Mouse (Mus musculus) cerebellum, adult 2 months (tissue): ENCODE measurements around the gene Mkrn1. TPM values are rescaled to one million over a fixed set of nuclear protein-coding genes. Genes with fewer than 3 reads are reported as not detected.
"Not testable (repeated sequence)": the region's sequence is repeated elsewhere in the genome, so short reads cannot be mapped to it uniquely, and the experiment has no call there.

ENCODE experiments used
- DNase-seq, 2 experiments: peaks; one replicate each; pipeline ENCODE4 v3.0.0; 2021
- H3K27ac ChIP-seq: fragments of 200-500 bp; 2 replicates; pipeline ENCODE4 v1.5.1; 2012; ENCODE audit warnings: low read length, control low read depth, inconsistent platforms; ENCODE audit not compliant: insufficient read depth
- H3K27me3 ChIP-seq: fragments of 200-500 bp; 2 replicates; pipeline ENCODE4 v1.6.1; 2012; ENCODE audit warnings: inconsistent platforms, mild to moderate bottlenecking, low read length, moderate library complexity; ENCODE audit not compliant: control insufficient read depth, insufficient read depth
- H3K4me1 ChIP-seq: fragments of 200-500 bp; 2 replicates; pipeline ENCODE4 v1.6.1; 2011; ENCODE audit warnings: low read length; ENCODE audit not compliant: control insufficient read depth, insufficient read depth
- H3K4me3 ChIP-seq: fragments of 200-500 bp; replicated peaks from 2 replicates; pipeline ENCODE3; 2011; ENCODE audit warnings: mild to moderate bottlenecking, low read depth, low read length, control low read depth; ENCODE audit not compliant: insufficient read depth
- CTCF ChIP-seq: fragments of 200-500 bp; IDR thresholded peaks from 2 replicates; pipeline ENCODE4 v1.5.1; 2011; ENCODE audit warnings: low read depth, mild to moderate bottlenecking, control low read depth, low read length, moderate library complexity, borderline replicate concordance; ENCODE audit not compliant: insufficient read depth
- POLR2A ChIP-seq: fragments of 200-500 bp; IDR thresholded peaks from 2 replicates; pipeline ENCODE4 v1.6.1; 2011; ENCODE audit warnings: low read length, control low read depth, borderline replicate concordance; ENCODE audit not compliant: insufficient read depth
- WGBS: fragments of 180-500 bp; shearing (Covaris S2); methylation state at CpG from one replicate; pipeline ENCODE4 v1.1.7; 2018; 5-methylcytosine and 5-hydroxymethylcytosine counted together
- polyA plus RNA-seq: library from polyadenylated mRNA; depleted of rRNA; stranded (reverse); fragments of >200 nt; gene quantifications from 2 replicates; pipeline ENCODE4 v1.2.3, GENCODE M21; 2012

Gene Mkrn1
- polyA plus RNA-seq, 1 experiment: 137 TPM

GRCm38 (mm10) chr6:39451033-39451432, 30.8 kb upstream of the Mkrn1 start:
- 71% methylated on average over 3 of the region's 3 CpGs for WGBS
- no peak for DNase-seq
- H3K27me3 ChIP-seq: no peaks in the 10 kb centered on the region
- no peak for TF ChIP-seq POLR2A
- peak; percentile 11; the same call in 1 of the 2 replicates for TF ChIP-seq CTCF
- H3K27ac ChIP-seq: no peak overlapping the region
- no peak overlapping the region for H3K4me3 ChIP-seq
- H3K4me1 ChIP-seq: no peaks in the 10 kb centered on the region

GRCm38 (mm10) chr6:39450580-39450979, 30.3 kb upstream of the Mkrn1 start:
- DNase-seq: no peak
- H3K27ac ChIP-seq: no peak overlapping the region
- H3K4me1 ChIP-seq: no peaks in the 10 kb centered on the region
- WGBS: 93% methylated on average over 4 of the region's 4 CpGs
- H3K27me3 ChIP-seq: no peaks in the 10 kb centered on the region
- TF ChIP-seq CTCF (no peak), POLR2A (no peak)
- H3K4me3 ChIP-seq: no peak overlapping the region

- Histone ChIP-seq H3K4me1 (no peaks in the 10 kb centered on the region), H3K27ac (no peak overlapping the region), H3K27me3 (no peaks in the 10 kb centered on the region), H3K4me3 (no peak overlapping the region)
- WGBS: 53% methylated on average over 4 of the region's 4 CpGs
- TF ChIP-seq CTCF (no peak), POLR2A (no peak)
- DNase-seq: no peak
Measured at GRCm38 (mm10) chr6:39447429-39448185, 27.3 kb upstream of the Mkrn1 start.

- Histone ChIP-seq H3K4me1 (no peaks in the 10 kb centered on the region), H3K4me3 (no peak overlapping the region)
- 12% methylated on average over 19 of the region's 19 CpGs for WGBS
Measured at GRCm38 (mm10) chr6:39445801-39446572, 25.7 kb upstream of the Mkrn1 start.

GRCm38 (mm10) chr6:39442786-39443287, 22.6 kb upstream of the Mkrn1 start:
- Histone ChIP-seq H3K27me3 (no peaks in the 10 kb centered on the region), H3K4me1 (no peaks in the 10 kb centered on the region), H3K27ac (no peak overlapping the region), H3K4me3 (no peak overlapping the region)
- TF ChIP-seq CTCF: no peak
- no peak for TF ChIP-seq POLR2A
- no peak for DNase-seq

More at GRCm38 (mm10) chr6:39445801-39446572, 25.7 kb upstream of the Mkrn1 start:
- DNase-seq: no peak
- Histone ChIP-seq H3K27ac (no peak overlapping the region), H3K27me3 (no peaks in the 10 kb centered on the region)
- TF ChIP-seq POLR2A: no peak
- no peak for TF ChIP-seq CTCF

GRCm38 (mm10) chr6:39440207-39440606, 19.9 kb upstream of the Mkrn1 start:
- DNase-seq: no peak
- H3K27ac ChIP-seq: no peak overlapping the region
- H3K4me3 ChIP-seq: no peak overlapping the region
- no peak for TF ChIP-seq POLR2A
- TF ChIP-seq CTCF: no peak
- H3K27me3 ChIP-seq: no peaks in the 10 kb centered on the region
- H3K4me1 ChIP-seq: no peaks in the 10 kb centered on the region

GRCm38 (mm10) chr6:39437519-39437918, 17.3 kb upstream of the Mkrn1 start:
- H3K4me3 ChIP-seq, H3K4me1 ChIP-seq, H3K27ac ChIP-seq, H3K27me3 ChIP-seq, DNase-seq: not testable (repeated sequence)
- WGBS: 94% methylated on average over 6 of the region's 6 CpGs

GRCm38 (mm10) chr6:39435875-39436274, 15.6 kb upstream of the Mkrn1 start:
- TF ChIP-seq POLR2A (no peak), CTCF (no peak)
- Histone ChIP-seq H3K4me1 (no peaks in the 10 kb centered on the region), H3K27me3 (no peaks in the 10 kb centered on the region), H3K4me3 (no peak overlapping the region), H3K27ac (no peak overlapping the region)
- DNase-seq: no peak
- 84% methylated on average over 5 of the region's 5 CpGs for whole genome bisulfite sequencing
